Mouse (Mus musculus): ENCODE data around the gene Dbn1.

Gene Dbn1

DNA sequence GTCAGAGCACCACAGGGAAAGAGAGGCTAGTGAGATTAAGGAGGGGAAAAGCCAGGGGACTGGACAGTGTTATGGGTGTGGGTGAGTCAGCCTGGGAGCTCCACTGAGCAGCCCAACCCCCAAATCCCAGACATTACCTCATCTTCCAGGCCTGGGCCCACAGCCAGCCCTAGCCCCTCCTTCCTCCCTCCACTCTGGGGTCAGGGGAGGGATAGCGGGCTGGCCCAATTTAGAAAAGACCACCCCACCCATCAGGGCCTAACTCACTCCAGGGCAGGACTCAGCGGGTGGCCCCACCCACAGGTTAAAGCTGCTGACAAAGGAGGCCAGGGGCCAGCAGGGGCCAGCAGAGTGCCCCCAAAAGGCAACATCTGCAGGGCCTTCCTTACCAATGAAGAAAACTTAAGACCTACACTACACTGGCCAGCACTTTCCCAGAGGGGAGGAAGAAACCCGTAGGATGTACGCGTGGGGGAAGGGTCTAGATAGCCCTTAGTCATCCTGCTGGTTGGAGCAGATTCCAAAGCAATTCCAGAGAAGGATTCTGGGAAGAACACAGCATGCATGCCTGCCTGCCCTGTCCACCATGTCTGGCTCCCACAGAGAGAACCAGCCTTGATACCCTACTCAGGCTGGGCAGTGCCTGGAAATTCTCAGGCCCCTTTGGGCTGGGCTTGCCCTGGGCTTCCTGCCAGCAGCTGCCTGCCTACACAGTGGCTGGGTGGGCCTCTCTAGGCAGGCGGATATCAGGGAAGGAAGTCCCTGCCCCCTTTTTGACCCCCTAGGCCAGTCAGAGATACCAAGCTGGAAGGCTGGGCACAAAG is 23.0 kb upstream of the Dbn1 start:
- DNase-seq (ENCODE audit: low spot score in 2 of 2) = peak in 1 of 2 experiments; percentile 55

DNA sequence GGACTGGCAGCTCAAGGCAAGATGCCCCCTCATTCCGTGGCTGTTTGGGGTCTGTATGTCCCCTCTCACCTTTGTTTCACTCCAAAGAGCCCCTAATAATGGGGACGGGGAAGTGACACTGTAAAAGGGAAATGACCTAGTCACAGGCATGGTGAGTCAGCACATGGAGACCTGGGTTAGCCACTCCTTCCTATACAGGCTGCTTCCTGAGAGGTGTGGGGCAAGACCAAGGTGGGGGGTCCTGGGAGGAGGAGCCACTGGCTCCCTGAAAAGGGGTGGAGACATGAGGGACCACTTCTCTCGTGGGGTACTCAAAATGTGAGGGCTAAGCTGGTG is 22.4 kb upstream of the Dbn1 start:
- no peak for DNase-seq (ENCODE audit: low spot score in 2 of 2)

DNA sequence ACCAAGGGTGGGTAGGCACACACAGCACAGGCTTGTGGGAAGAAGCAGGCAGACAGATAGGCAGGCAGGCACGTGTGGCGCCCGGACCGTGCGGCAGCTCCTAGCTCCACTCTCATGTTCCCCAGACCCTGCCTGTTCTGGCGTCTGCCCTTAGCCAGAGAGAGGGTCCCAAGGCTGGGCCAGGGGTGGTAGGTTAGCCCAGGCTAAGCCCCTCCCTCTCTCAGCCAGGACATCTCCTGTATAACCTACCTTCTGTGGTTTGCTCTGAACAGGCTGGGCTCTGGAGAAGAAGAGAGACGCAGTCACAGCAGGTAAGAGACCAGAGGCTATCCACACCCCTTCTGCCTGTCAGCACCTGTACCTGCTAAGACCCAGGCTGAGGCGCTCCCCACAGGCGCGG is 20.6 kb upstream of the Dbn1 start:
- DNase-seq (ENCODE audit: low spot score in 2 of 2) = no peak

DNA sequence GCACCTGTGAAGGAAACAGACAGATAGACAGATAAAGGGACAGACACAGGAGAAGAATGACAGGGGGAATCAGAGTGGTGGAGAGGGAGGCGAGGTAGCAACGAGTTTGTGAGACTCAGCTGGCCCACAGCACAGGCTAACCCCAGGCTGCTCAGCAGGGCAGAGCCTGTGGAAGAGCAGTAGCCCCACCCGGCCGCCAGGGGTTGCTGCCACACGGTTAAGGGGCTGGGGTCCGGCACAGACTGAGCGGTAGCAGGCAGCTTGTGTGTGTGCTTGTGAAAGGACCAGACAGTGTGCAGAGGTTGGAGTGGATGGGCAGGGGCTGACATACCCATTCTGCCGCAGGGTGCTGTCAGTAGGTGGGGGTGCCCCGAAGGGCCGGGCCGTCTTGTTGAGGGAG is 20.0 kb upstream of the Dbn1 start:
- no peak for DNase-seq (ENCODE audit: low spot score in 2 of 2)

DNA sequence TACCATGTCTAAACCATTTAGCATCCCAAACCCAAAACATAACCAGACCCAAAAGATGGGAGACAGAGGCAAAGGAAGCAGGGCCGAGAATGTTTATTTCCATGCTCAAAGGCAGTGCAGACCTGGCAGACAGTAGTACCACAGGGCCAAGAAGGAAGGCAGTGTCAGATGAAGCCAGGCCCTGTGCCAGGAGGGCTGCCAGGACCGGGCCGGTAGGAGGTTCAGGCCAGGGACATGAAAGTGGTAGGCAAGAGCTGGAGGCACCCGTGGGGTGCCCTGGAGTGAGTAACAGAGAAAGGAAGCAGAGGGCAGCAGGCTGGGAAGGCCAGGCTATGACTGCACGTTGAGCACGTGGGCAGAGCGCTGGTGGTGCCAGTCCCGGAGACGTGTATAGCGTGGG is 18.8 kb upstream of the Dbn1 start:
- DNase-seq (ENCODE audit: low spot score in 2 of 2) = no peak

DNA sequence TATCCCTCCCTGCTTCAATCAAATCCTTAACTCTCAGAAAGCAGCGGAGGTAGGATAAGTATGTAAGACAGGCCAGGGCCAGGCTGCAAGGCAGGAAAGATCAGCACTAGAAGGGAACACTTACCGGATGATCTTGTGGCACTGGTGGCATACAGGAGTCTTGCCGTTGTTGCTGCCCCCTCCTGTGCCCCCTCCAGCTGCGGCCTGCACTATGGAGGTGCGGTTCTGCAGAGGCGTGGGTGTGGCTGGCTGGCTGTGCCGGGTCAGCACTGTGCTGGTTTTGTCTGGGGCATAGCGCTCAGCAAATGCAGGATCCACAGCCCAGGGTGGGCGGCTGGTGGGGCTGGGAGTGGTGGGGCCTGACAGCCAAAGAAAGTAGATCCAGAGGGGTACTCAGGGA is 17.9 kb upstream of the Dbn1 start:
- DNase-seq (ENCODE audit: low spot score in 2 of 2) = no peak

DNA sequence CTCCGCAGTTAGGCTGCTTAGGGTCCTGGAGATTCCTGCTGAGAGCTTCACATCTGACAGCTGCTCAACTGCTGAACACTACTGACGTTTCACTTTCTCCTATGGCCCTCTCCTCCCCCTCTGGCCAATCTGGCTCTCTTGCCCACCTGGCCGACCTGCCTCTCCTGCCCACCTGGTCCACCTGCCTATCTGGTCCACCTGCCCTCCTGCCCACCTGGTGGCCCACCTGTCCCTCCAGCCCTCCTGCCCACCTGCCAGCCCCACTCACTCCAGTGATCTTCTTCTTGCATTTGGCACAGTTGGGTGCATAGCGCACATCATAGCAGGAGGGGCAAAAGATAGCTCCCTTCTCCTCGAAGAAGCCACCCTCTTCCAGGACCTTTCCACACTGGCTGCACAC is 16.5 kb upstream of the Dbn1 start:
- DNase-seq (ENCODE audit: low spot score in 2 of 2) = no peak

DNA sequence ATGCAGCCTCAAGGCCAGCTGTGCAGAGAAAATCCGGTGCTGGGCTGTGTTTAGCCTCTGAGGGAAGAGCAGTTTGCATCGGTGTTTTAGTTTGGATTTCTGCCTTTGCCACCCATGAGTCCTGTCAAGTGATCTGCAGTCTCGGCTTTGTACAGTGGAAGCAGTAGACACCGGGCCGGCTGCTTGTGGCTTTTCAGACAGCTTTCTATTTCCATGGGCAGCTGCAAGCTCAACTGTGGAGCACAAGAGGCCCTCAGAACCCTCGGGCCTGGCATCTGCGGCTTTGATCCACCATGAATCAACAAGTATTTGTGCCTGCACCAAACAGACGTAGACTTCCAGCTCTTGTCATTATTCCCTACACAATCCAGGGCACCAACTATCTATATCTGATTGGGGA is 14.5 kb upstream of the Dbn1 start:
- no peak for DNase-seq (ENCODE audit: low spot score in 2 of 2)

DNA sequence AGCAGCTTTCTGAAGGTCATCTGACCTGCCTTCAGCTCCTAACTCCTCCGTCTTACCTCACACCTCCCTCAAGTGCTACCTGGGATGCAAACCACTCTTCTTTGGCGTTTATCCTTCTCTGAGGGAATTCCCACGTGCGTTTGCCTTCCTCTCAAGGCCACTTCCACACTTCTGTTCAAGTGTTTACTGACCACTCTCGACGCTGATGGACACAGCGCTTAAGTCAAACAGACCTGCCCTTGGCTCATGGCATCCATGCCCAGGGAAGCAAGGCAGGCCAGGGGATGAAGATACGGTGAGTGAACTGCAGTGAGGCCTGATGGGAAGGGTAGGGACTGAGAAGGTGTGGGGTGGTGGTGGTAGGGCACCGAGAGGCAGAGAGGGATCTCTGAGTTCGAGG is 12.7 kb upstream of the Dbn1 start:
- no peak for DNase-seq (ENCODE audit: low spot score in 2 of 2)

DNA sequence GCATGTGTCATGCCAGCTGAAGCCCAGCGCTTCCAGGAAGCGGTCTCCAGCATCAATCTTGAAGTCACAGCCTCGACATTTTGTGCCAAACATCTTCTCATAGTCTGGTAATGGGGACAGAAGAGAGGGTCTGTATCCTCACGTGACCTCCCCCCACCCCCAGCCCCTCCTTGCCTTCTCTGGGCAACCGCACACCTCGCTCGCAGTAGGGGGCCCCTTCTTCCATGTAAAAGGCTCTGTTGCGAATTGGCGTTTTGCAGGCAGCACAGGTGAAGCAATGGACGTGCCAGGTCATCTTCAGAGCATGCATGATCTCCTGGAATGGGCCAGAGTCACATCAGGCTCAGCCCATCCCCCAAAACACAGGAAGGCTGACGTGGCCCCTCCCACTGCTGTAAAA is 11.0 kb upstream of the Dbn1 start:
- DNase-seq (ENCODE audit: low spot score in 2 of 2) = no peak

DNA sequence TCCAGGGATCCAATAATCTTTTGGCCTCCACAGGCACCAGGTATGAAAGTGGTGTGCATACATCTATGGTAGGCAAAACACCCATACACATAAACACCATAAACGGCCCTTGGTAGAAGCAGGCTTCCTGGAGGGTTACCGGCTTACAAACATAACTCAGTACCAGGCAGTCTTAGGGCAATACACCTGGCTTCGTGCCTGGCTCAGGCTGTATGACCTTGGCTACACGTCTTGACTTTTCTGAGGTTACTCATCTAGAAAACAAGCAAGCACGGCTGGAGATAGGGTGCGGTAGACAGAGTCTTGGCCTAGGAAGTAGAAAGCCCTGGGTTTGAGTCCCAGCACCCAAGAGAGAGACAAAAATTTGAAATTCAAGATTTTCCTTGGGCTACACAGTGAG is 8.8 kb upstream of the Dbn1 start:
- no peak for DNase-seq (ENCODE audit: low spot score in 2 of 2)

DNA sequence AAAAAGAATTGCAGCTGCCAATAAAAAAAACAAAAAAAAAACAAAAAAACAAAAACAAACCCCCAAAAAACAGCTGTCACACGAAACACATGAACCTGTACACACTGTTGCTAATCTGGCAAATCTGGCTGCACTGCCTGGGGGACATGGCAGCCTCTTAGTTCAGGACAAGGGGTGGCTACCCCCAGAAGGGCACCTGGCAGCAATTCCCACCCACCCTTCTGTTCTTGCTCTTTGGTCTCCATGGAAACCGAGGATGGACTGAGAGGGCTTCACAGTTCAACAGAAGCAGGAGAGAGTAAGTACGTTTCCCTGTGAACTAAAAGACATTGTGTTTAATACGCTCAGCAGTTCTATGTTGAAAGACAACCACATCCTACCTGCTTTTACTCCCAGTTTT is 7.8 kb upstream of the Dbn1 start:
- DNase-seq (ENCODE audit: low spot score in 2 of 2) = no peak

DNA sequence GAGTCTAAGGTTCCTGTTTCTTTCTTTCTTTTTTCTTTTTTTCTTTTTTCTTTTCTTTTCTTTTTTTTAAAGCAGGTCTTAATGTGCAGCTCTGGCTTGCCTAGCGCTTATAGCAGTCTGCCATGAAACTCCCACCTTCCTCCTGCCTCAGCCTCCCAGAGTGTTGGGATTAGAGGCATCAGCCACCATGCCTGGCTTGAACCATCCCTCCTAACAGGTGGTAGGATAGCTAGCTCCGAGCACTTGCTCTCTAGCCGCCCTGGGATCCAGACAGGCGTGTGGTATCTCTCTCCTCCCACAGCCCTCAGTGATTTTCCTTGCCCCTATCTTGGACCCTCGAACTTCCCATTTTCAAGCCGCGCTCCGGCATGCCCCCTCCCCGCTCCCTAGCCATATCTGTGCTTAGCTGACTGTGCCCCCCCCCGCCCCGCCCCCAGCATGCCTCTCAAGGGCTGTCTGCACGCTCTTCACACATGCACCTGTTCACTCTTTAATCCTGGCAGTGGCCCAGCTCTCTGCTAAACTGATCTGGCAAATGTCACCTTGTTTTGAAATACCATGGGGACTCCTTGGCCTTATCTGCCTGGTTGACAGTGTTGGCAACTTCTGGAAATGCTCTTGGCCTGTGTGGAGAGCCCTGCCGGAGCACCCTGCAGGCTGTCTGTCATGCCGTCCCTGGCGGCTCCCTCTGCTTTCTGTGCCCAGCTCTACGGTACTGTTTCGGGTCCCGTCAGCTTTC is 7.1 kb upstream of the Dbn1 start:
- no peak for DNase-seq (ENCODE audit: low spot score in 2 of 2)

DNA sequence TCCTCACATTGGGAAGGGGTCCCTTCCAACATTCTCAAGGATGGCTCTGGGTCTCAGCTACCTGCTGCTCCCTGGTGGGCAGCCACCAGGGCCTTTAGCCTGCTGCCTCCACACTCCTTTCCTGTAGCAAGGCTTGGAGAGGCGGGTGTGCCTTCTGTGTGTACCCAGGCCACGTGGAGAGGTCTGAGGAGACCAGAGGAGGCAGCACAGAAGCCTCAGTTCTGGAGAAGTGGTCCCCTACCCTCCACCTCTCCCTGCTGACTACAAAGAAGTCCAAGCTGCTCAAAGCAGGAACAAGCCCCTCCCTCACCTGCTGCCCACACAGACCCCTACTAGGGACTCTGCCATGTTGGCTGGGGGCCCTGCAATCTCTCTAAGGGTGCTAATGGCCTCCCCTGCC is 6.3 kb upstream of the Dbn1 start:
- no peak for DNase-seq (ENCODE audit: low spot score in 2 of 2)

DNA sequence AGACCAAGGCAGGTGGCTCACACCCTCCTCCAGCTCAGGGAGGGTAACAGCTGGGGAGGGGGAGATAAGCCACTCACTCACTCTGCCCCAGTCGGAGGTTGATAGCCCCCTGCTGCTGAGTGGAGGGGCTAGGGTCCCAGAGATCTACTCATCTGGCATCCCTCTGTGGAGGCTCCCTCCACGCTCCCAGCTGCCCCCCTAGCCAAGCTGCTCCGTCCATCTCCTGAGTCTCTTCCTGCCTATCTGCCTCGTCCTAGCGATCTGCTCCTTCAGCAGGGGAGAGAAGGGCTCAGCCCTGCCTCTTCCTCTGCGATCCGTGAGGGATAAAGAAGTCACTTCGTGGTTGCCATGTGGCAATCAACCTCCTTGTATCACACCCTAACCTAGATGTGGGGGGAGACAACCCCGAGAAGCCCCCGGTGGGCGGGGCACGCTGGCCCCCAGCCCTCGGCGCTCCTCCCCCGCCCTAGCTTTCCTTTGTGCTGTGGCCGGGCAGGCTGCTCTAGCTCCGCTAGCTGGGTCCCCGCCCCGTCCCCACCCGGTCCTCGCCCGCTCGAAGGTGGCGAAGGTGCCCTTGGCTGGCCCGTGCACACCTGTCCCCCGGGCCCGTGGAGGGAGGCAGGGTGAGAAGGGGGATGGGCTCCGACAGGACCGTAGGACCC is 864 bp downstream of the Dbn1 start:
- no peak for DNase-seq (ENCODE audit: low spot score in 2 of 2)

DNA sequence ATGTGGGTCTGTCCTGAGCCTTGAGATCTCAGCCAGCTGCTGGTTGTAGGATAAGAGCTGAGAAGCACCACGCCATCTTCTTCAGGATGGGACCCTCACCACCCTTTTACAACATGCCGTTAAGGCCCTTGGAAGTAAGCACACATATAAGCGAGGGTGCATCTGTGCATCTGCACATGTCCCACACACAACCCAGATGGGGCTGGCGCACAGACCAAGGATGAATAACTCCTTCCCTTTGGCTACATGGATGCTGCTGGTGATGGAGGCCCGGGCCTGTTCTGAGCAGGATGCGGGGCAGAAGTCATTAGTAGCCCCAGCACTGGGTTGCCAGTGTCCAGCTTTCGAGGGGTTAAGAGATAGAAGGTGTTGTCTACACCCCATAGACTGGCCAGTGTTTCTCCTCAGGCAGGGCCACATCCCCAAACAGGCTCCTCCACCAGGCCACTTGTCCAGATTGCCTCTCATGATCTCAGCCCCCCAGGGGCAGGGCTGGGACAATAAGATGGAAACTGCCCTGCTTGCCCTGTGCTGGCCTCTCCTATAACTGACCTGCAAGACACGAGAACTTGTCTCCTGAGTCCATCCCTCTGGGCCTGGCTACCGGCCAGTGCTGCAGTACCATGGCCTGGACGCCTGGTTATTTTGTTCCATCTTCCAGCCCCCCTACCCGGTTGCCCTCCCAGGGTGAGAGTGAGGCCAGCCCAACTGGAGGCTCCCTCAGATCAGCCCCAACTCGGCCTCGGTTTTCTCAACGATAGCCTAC is 1.7 kb downstream of the Dbn1 start:
- DNase-seq (ENCODE audit: low spot score in 2 of 2) = no peak

DNA sequence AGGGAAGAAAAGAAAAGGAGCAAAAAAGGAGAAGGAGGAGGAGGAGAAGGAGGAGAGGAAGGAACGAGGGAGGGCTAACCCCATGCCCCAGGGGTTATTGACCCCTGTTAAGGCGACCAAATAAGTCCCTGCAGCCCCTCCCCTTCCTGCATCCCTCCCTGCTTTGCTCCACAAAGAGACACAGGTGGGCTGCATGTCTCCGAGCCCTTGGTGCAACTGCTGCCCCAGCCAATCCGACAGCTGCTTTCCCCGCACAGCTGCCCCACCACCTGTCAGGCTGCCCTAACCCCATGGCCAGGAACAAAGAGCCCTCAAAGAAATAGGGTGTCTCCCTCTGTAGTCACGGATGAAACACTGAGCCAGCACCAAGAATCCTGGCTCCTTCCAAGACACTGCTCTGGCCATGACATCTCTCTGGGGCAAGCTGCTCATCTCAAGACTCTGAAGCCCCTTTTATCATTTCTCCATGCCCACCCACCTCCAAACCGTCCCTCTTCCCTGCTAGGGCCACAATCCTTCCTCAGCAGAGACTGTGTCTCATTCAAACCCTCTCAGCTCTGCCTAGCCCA is 3.3 kb downstream of the Dbn1 start:
- no peak for DNase-seq (ENCODE audit: low spot score in 2 of 2)

DNA sequence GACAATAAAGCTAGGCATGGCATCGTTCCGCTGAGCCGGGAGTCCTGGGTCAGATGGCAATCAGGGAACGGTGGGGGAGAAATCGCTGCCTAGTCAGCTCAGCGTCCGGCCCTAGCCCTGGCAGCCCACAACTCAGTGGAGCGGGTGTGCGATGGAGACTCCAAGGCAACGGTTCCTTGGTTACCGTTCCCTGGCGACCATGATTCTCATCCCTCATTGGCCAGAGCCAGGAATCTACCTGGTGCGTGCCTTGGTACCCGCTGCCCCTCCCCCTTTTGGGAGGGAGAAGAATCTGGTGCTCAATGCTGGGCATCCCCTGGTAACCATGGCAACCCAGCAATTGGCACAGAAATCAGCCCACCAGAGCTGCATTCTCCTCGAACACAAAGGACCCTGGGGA is 4.3 kb downstream of the Dbn1 start:
- no peak for DNase-seq (ENCODE audit: low spot score in 2 of 2)

DNA sequence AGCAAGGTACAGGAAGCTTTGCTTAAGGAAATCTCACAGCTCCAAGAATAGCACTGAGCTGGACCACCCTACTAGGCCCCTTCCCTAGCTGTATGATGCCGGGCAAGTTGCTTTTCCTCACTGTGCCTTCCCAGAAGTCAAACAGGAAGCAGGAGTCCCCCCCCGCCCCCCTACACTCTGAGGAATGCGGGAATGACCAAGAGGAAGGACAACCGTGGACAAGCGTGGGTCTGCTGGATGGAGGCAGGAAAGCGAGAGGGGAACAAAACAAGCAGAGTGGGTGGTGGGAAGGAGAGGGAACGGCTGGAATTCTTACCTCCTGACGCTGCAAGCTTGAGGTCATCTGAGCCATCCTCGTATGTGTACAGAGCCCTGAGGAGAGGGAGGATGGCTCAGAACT is 4.8 kb downstream of the Dbn1 start:
- no peak for DNase-seq (ENCODE audit: low spot score in 2 of 2)

DNA sequence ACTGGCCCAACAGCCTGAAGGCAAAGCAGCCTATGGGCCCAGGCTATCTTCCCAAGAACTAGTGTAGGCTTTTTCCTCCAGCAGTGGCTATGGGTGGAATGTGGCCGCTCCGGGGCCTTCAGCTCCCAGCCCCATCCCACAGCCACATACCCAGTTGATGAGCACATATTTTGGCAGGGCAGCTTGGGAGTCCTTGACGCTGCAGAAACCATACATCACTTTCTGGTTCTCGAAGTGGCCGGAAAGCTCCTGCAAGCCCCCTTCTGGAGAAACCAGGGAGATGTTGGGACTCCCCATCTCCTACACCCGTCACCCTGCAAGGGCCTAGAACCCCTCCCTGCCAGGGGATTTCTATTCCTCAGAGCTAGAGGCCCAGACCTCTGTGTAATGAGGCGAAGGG is 5.4 kb downstream of the Dbn1 start:
- DNase-seq (ENCODE audit: low spot score in 2 of 2) = no peak

DNA sequence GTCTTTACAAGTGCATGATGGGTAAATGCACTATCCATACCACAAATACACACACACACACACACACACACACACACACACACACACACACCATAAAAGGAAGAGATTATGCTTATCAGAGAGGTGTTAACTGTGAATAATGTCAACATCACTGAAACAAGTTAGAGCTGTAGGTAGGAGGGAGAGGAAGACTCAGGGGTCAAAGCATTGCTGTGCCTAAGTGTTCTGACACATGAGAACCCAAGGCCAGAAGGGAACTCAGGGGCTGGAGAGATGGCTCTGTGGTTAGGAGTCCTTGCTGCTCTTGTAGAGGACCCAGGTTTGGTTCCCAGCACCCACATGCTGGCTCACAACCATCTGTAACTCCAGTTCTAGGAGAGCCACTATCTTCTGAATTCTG is 8.0 kb downstream of the Dbn1 start:
- no peak for DNase-seq (ENCODE audit: low spot score in 2 of 2)

DNA sequence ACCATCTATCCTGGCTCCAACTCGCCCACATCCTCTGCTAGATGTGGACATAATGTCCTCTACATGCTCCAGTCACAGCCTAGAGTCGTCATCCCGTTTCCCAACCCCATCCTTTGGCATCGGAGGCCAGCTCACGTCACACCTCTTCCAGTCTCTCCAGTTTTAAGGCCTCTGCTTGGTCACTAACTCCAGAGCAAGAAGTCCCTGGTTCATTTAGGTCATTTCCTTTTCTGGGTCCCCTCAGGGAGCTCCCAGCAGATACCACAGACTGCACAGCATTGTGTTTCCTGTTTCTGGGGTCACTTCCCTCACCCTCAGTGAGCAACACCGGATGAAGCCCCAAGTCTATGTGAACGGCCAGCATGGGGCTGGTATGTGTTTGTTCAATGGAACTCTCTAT is 8.9 kb downstream of the Dbn1 start:
- DNase-seq (ENCODE audit: low spot score in 2 of 2) = no peak

All from spleen, postnatal 4 days (tissue).